Comparison of ENCODE assay signal across 31 mouse cellular contexts in genomic region chr11:83974561-83975346, GRCm38 (mm10). TPM values are rescaled to one million over a fixed set of nuclear protein-coding genes. Genes with fewer than 3 reads are reported as not detected.
DNase-seq lines count a peak whose midpoint lies in the region; ATAC-seq and TF ChIP-seq lines count a peak whose summit lies in the region.
"Had no signal": no experiment of that assay in that cellular context is flagged by ENCODE, and none has a peak within 500 bp of the region (broad histone marks: within the 10 kb centered on the region; RNA-seq: fewer than 3 reads in every experiment).

No protein-coding gene starts in this region.

- no peak for TF ChIP-seq CTCF in CH12.LX (conservative IDR thresholded peaks at IDR 0.05 in 1 of 2, IDR thresholded peaks at IDR 0.05 in 1 of 2; ENCODE audit: low read depth in 2 of 2, low read length in 2 of 2)
- no peak for TF ChIP-seq CTCF in intestine, postnatal 0 days (IDR thresholded peaks at IDR 0.05; ENCODE audit: low read depth)

- H3K4me2 ChIP-seq in liver, embryonic 12.5 days, result peak overlapping the region; percentile 44
- peak overlapping the region; percentile 30; the same call in 1 of the 2 replicates for H3K4me2 ChIP-seq in CH12.LX (ENCODE audit: insufficient read depth, low read depth, poor library complexity, severe bottlenecking)
- no peak overlapping the region for H3K4me2 ChIP-seq in intestine, postnatal 0 days (replicated peaks; ENCODE audit: low read depth)
- H3K4me2 ChIP-seq: embryonic facial prominence, embryonic 13.5 days; heart, embryonic 15.5 days; hindbrain, embryonic 14.5 days; limb, embryonic 12.5 days; midbrain, embryonic 13.5 days had no signal

- TF ChIP-seq RAD21 in CH12.LX (IDR thresholded peaks at IDR 0.05; ENCODE audit: low read depth, low read length), result no peak

- H3K4me3 ChIP-seq in liver, embryonic 12.5 days, result no peak overlapping the region
- no peak overlapping the region for H3K4me3 ChIP-seq in CH12.LX (replicated peaks in 1 of 3; ENCODE audit: low read depth in 2 of 3, low read length in 2 of 3, poor library complexity in 1 of 3)
- no peak overlapping the region for H3K4me3 ChIP-seq in intestine, postnatal 0 days (ENCODE audit: low read depth, low read length)
- H3K4me3 ChIP-seq: embryonic facial prominence, embryonic 13.5 days; heart, embryonic 10.5 days; heart, embryonic 15.5 days; layer of hippocampus, adult 2 months; left cerebral cortex, adult 2 months; limb, embryonic 12.5 days; megakaryocyte, embryonic 14.5 days; midbrain, embryonic 13.5 days had no signal

- H3K79me2 ChIP-seq in CH12.LX (replicated peaks; ENCODE audit: control insufficient read depth, extremely low read depth, insufficient read depth, poor library complexity, severe bottlenecking), result no peaks in the 10 kb centered on the region

- no peak overlapping the region for H3K9ac ChIP-seq in liver, embryonic 12.5 days
- peak overlapping the region; percentile 21 for H3K9ac ChIP-seq in CH12.LX (ENCODE audit: insufficient read depth, low read depth)
- H3K9ac ChIP-seq in intestine, postnatal 0 days (ENCODE audit: low read depth, low read length), result no peak overlapping the region
- H3K9ac ChIP-seq: embryonic facial prominence, embryonic 13.5 days; forebrain, postnatal 0 days; heart, embryonic 15.5 days; hindbrain, embryonic 14.5 days; limb, embryonic 12.5 days; midbrain, embryonic 13.5 days had no signal

- 74% methylated on average over 7 of the region's 7 CpGs for WGBS in liver, embryonic 12.5 days (ENCODE audit: insufficient replicate concordance)
- WGBS in intestine, postnatal 0 days, result 79% methylated on average over 7 of the region's 7 CpGs

- ATAC-seq in liver, embryonic 12.5 days, result no peak
- no peak for ATAC-seq in intestine, postnatal 0 days
- ATAC-seq: forebrain, postnatal 0 days; inflammation-experienced regulatory T-cells, adult 6 months; lung, postnatal 0 days; midbrain, embryonic 13.5 days had no signal

- peaks cover 69% of the 10 kb centered on the region for H3K36me3 ChIP-seq in liver, embryonic 12.5 days
- peaks cover 25 to 68% of the 10 kb centered on the region in 2 experiments for H3K36me3 ChIP-seq in CH12.LX (replicated peaks in 1 of 2; ENCODE audit: control insufficient read depth in 1 of 2, insufficient read depth in 1 of 2, low read length in 1 of 2)
- H3K36me3 ChIP-seq in intestine, postnatal 0 days (ENCODE audit: control insufficient read depth, insufficient read depth), result peaks cover 40% of the 10 kb centered on the region

- H3K4me1 ChIP-seq in liver, embryonic 12.5 days, result peaks cover 23% of the 10 kb centered on the region
- H3K4me1 ChIP-seq in CH12.LX (ENCODE audit: control insufficient read depth in 1 of 2, insufficient read depth in 2 of 2), result peaks cover 25 to 36% of the 10 kb centered on the region in 2 experiments
- H3K4me1 ChIP-seq in intestine, postnatal 0 days (replicated peaks; ENCODE audit: control insufficient read depth, insufficient read depth, low read length), result no peaks in the 10 kb centered on the region
- H3K4me1 ChIP-seq: heart, embryonic 10.5 days; heart, embryonic 15.5 days; limb, embryonic 12.5 days had no signal

- peak; percentile 70; the same call in 1 of the 2 replicates for TF ChIP-seq EP300 in CH12.LX (IDR thresholded peaks at IDR 0.05; ENCODE audit: low read length)

- DNase-seq in liver, result no peak
- DNase-seq in A20 (ENCODE audit: low read depth, low spot score), result peak; percentile 47
- peak; percentile 53 for DNase-seq in CH12.LX (ENCODE audit: extremely low read depth)
- DNase-seq in ZHBTc4 (ENCODE audit: low read depth, low spot score), result peak; percentile 71
- no peak for DNase-seq in kidney, adult 11 months
- DNase-seq: adrenal gland, adult 8-10 months; cerebellum, adult 8-10 months; cerebellum, postnatal 36 days; forebrain, postnatal 0 days; gastrocnemius, postnatal 25 days; heart, adult 11 months; kidney, adult 2 months; kidney, postnatal 36 days; lung, adult 18-20 months; lung, postnatal 4 days; right cerebral cortex, adult 18-20 months; spleen, adult 18-20 months; thymus, postnatal 14 days had no signal

- dilution Hi-C loops in CH12.LX (cut with MboI; ENCODE audit: extremely low pct_ligation_motif_present, extremely low pct_unique_long_range_greater_than_20kb, low sequenced_read_pairs), result no loop called here

- no peaks in the 10 kb centered on the region for H3K9me3 ChIP-seq in liver, embryonic 12.5 days (replicated peaks)
- no peaks in the 10 kb centered on the region for H3K9me3 ChIP-seq in CH12.LX (replicated peaks; ENCODE audit: low read length)
- H3K9me3 ChIP-seq in intestine, postnatal 0 days (ENCODE audit: control insufficient read depth), result no peaks in the 10 kb centered on the region
- H3K9me3 ChIP-seq: embryonic facial prominence, embryonic 13.5 days; heart, embryonic 10.5 days; heart, embryonic 15.5 days; limb, embryonic 12.5 days; megakaryocyte, embryonic 14.5 days; midbrain, embryonic 13.5 days had no signal

- TF ChIP-seq POLR2A in CH12.LX (IDR thresholded peaks at IDR 0.05; ENCODE audit: low read depth, low read length), result no peak

- H3K27ac ChIP-seq in liver, embryonic 12.5 days, result no peak overlapping the region
- peak overlapping the region; percentile 25 for H3K27ac ChIP-seq in CH12.LX (ENCODE audit: insufficient read depth, low read depth)
- no peak overlapping the region for H3K27ac ChIP-seq in intestine, postnatal 0 days (ENCODE audit: low read depth, low read length)
- H3K27ac ChIP-seq: embryonic facial prominence, embryonic 13.5 days; heart, embryonic 10.5 days; heart, embryonic 15.5 days; hindbrain, embryonic 14.5 days; layer of hippocampus, adult 2 months; left cerebral cortex, adult 2 months; limb, embryonic 12.5 days; midbrain, embryonic 13.5 days had no signal

- in situ Hi-C loops in CH12.LX (cut with MboI; ENCODE audit: low pct_ligation_motif_present, low pct_unique_long_range_greater_than_20kb, low sequenced_read_pairs), result no loop called here

- H3K27me3 ChIP-seq in liver, embryonic 12.5 days (replicated peaks), result no peaks in the 10 kb centered on the region
- H3K27me3 ChIP-seq in CH12.LX (replicated peaks), result no peaks in the 10 kb centered on the region
- no peaks in the 10 kb centered on the region for H3K27me3 ChIP-seq in intestine, postnatal 0 days (replicated peaks; ENCODE audit: control insufficient read depth, insufficient read depth, low read length)
- H3K27me3 ChIP-seq: embryonic facial prominence, embryonic 13.5 days; heart, embryonic 15.5 days; limb, embryonic 12.5 days; megakaryocyte, embryonic 14.5 days; midbrain, embryonic 13.5 days had no signal

TF ChIP-seq in CH12.LX, 34 proteins besides CTCF, POLR2A, EP300 and RAD21 (continues in another document):
- TF ChIP-seq ETS1 (conservative IDR thresholded peaks at IDR 0.05; ENCODE audit: low read depth, low read length) (peak; percentile 71), IRF4 (IDR thresholded peaks at IDR 0.05; ENCODE audit: low read depth, low read length) (peak; percentile 27; the same call in 1 of the 2 replicates), NELFE (IDR thresholded peaks at IDR 0.05; ENCODE audit: low read depth, low read length) (no peak), JUN (IDR thresholded peaks at IDR 0.05; ENCODE audit: insufficient read depth, low read depth, low read length) (no peak), KAT2A (IDR thresholded peaks at IDR 0.05; ENCODE audit: insufficient replicate concordance, low read length) (no peak), ZMIZ1 (IDR thresholded peaks at IDR 0.05; ENCODE audit: low read depth, low read length) (no peak), MXI1 (IDR thresholded peaks at IDR 0.05; ENCODE audit: low read depth, low read length) (no peak), USF2 (conservative IDR thresholded peaks at IDR 0.05; ENCODE audit: low read depth, low read length) (no peak), E2F4 (IDR thresholded peaks at IDR 0.05; ENCODE audit: insufficient replicate concordance, low read depth, low read length) (no peak), GABPA (IDR thresholded peaks at IDR 0.05; ENCODE audit: insufficient replicate concordance, low read depth, low read length) (no peak), SIN3A (IDR thresholded peaks at IDR 0.05; ENCODE audit: low read length) (peak; percentile 77), TCF12 (IDR thresholded peaks at IDR 0.05; ENCODE audit: low read depth, low read length) (peak; percentile 35; the same call in 1 of the 2 replicates), NRF1 (IDR thresholded peaks at IDR 0.05; ENCODE audit: low read depth, low read length) (no peak), MYC (IDR thresholded peaks at IDR 0.05; ENCODE audit: low read depth, low read length) (no peak), POLR2AphosphoS2 (IDR thresholded peaks at IDR 0.05; ENCODE audit: low read depth, low read length) (no peak), USF1 (IDR thresholded peaks at IDR 0.05; ENCODE audit: low read depth, low read length) (no peak), ZNF384 (IDR thresholded peaks at IDR 0.05; ENCODE audit: low read depth, low read length) (no peak), SMC3 (IDR thresholded peaks at IDR 0.05; ENCODE audit: low read depth, low read length) (no peak), BHLHE40 (IDR thresholded peaks at IDR 0.05; ENCODE audit: low read depth, low read length) (peak; percentile 53), ZC3H11A (IDR thresholded peaks at IDR 0.05; ENCODE audit: low read depth, low read length) (no peak), ELF1 (IDR thresholded peaks at IDR 0.05; ENCODE audit: low read depth, low read length) (no peak), UBTF (IDR thresholded peaks at IDR 0.05; ENCODE audit: low read depth, low read length) (no peak), MAX (IDR thresholded peaks at IDR 0.05; ENCODE audit: low read length) (no peak), MAFK (IDR thresholded peaks at IDR 0.05; ENCODE audit: insufficient replicate concordance, low read length) (no peak), ZKSCAN1 (IDR thresholded peaks at IDR 0.05; ENCODE audit: borderline replicate concordance, low read depth, low read length) (peak; percentile 77), MAZ (IDR thresholded peaks at IDR 0.05; ENCODE audit: low read depth, low read length) (no peak)

RNA-seq across cellular contexts. Expression of gene Synrg, which starts 10.5 kb away (rescaled TPM):
- 10.2 and 11.2 TPM in 2 replicates for polyA plus RNA-seq in liver, embryonic 12.5 days (2016; fragmentation: Nextera tagmentation; extraction: Ambion mirVana)
- total RNA-seq in CH12.LX (2012; rRNA removed) (13.3 and 15.8 TPM in 2 replicates), CH12.LX (2014; rRNA removed) (8.2 and 9.5 TPM in 2 replicates)
- 21.3 and 25.2 TPM in 2 replicates for polyA plus RNA-seq in CH12.LX (2012; ENCODE audit: insufficient read length, low read depth)
- 6.0 and 7.4 TPM in 2 replicates for polyA plus RNA-seq in intestine, postnatal 0 days (2015; fragmentation: Nextera tagmentation; extraction: Ambion mirVana)

RNA-seq across cellular contexts. Expression of gene Ddx52, which starts 32.9 kb away (rescaled TPM):
- 24.3 and 27.4 TPM in 2 replicates for polyA plus RNA-seq in liver, embryonic 12.5 days (2016; fragmentation: Nextera tagmentation; extraction: Ambion mirVana)
- total RNA-seq in CH12.LX (2012; rRNA removed), result 54.2 and 64.5 TPM in 2 replicates
- 104 and 132 TPM in 2 replicates for total RNA-seq in CH12.LX (2014; rRNA removed)
- 93.7 and 102 TPM in 2 replicates for polyA plus RNA-seq in CH12.LX (2012; ENCODE audit: insufficient read length, low read depth)
- 14.1 and 16.9 TPM in 2 replicates for polyA plus RNA-seq in intestine, postnatal 0 days (2015; fragmentation: Nextera tagmentation; extraction: Ambion mirVana)

Comparison
In these comparisons a context has a peak if more than half of its experiments do, and no peak if none do; other contexts are left out.
1. DNase-seq: peak in A20 (single experiment), CH12.LX (single experiment) and ZHBTc4 (single experiment); none in liver (single experiment) and kidney, adult 11 months (single experiment).